Mouse (Mus musculus) naive thymus-derived CD4-positive, alpha-beta T cell, adult 5 months (primary cell): ENCODE results near the gene Gabrb1. TPM values are rescaled to one million over a fixed set of nuclear protein-coding genes. Genes with fewer than 3 reads are reported as not detected.

Experiments
- polyA plus RNA-seq: library from polyadenylated mRNA; unstranded; fragments of 100-300 nt; shearing (Covaris generic); gene quantifications from one replicate; pipeline ENCODE4 v1.2.1, GENCODE M21; 2017

The Gabrb1 gene
- polyA plus RNA-seq, result 0.04 TPM

DNA sequence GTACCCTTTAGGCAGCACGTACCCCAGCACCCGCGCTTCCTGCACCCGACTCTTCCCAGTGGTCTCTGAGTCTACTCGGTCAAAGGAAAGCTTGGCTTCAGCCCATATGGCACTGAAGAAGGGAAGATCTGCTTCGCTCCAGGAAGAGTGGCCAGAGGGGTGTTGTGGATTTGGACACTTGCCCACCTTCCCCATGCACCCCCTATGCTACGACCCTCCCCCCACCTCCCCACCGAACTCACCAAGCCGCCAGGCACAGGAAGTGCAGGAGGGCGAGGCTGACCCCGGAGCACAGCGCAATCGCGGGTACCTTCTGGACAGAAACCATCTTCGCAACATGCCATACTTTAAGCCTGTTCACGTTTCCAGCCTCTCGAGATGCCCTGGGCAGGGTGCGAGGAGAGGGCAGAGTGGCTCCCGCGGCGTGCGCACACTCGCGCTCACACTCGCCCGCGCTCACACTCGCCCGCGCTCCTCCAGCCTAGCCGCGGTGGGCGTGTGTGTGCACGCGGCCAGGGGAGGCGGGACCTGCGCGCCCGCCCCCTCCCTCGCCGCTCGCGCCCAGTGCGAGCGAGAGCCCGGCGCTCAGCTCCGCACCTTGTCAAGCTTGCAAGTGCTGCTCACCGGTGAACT lies at the start of gene Gabrb1:
Gene Gabrb1 (plus strand): TSS at position 632 of the 633 bp plus-strand sequence.

DNA sequence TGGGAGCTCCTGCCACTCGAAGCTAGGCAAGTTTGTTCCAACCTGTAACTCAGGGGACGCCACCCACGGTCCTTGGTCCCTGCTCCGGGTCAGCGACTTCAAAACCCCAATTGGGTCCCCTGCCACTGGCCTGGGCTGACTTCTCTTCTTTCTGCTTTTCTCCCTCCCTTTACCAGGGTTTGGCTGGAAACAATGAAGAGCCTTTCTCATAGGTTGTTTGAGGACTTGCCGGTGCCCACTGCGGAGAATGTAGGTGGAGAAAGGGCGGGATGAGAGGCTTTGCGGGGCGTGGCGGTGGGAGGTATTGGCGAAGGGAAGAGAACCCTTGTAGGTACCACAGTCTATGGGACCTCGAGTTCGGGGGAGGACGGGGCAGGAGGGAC lies 193 bp downstream of the Gabrb1 start, which contains the start of gene Gabra4:
Gene Gabra4 (minus strand): TSS at position 194 of the 383 bp plus-strand sequence.

DNA sequence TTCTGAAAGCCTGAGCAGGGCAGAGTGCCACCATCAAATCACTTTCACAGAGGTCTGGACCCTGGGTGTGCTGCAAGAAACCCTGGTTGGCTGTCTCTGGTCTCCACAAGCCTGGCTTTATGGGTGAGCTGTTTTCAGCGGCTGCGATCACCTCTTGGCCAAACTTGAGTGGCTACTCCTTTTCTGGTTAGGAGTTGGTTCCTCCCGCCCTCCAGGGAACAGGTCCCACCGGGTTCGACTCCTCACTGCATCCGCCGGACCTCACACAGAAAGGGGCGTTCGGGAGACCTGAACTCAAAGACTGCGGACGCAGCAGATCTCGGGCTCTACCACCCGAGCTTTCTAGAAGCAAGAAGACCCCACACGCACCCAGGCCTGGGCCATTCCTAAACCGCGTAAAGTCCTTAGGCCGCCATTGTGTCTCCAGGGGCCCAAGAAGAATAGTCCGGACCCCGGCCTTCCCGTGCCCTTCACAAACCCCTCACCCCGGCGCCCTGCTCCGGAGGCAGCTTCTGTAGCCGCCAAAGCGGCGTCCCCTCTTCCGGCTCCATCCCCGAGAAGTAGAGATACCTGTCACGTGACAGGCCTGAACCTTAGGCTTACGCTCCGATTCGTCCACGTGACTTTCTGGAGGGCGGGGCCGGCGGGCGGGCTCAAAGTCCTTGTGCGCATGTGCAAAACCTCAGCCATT lies 509.8 kb downstream of the Gabrb1 start, which contains the start of gene Commd8:
Gene Commd8 (minus strand): TSS at position 596 of the 691 bp plus-strand sequence.

Other genes with a start within 250 kb of the Gabrb1 start
- gene Cox7b2, start 109.9 kb upstream of the Gabrb1 start, polyA plus RNA-seq, result not detected
- gene Gabra4, start 195 bp downstream of the Gabrb1 start, polyA plus RNA-seq, result not detected